Mouse (Mus musculus): ENCODE measurements around the gene Rab21.

The Rab21 gene

DNA sequence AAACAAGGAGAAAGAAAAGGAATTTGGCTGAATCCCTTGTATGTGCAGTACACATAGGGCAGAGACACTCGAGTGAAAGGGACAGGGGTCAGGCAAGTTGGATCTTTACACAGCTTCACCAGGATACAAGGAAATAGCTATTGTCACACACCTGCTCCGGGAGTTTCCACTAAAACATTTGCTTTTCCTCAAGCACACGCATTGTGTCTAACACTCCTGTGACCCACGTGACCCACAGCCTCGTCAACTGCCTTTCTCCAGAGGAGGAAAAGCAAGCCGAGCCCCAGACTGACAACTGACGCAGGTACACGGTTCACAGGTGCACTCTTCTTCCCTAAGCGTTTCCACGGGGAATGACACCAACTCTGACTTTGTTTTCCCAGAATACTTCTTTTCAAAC, 31.2 kb downstream of the Rab21 start:
- no peak for DNase-seq (ENCODE audit: low read depth in 1 of 2, low spot score in 2 of 2)

- DNase-seq (ENCODE audit: low read depth in 1 of 2, low spot score in 2 of 2) = no peak
These were observed 34.0 kb downstream of the Rab21 start for GRCm38 (mm10) chr10:115281381-115281780.

DNA sequence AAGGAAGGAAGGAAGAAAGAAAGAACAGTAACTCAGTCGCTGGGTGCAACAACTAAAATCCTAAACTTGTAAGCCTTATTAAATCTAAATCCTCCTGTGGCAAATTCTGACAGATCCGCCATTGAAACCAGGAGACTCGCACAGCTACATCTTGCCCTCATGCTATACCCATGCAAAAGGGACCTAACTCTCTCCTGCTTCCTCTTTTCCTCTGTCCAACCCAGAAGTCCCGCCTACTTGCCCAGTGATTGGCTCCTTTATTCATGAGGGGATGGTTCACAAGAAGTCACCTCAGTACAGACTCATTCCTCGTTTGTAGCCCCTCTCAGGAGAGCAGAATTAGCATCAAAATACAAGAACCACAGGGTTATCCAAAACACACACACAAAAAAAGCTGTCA, 43.7 kb downstream of the Rab21 start:
- no peak for DNase-seq (ENCODE audit: low read depth in 1 of 2, low spot score in 2 of 2)

DNA sequence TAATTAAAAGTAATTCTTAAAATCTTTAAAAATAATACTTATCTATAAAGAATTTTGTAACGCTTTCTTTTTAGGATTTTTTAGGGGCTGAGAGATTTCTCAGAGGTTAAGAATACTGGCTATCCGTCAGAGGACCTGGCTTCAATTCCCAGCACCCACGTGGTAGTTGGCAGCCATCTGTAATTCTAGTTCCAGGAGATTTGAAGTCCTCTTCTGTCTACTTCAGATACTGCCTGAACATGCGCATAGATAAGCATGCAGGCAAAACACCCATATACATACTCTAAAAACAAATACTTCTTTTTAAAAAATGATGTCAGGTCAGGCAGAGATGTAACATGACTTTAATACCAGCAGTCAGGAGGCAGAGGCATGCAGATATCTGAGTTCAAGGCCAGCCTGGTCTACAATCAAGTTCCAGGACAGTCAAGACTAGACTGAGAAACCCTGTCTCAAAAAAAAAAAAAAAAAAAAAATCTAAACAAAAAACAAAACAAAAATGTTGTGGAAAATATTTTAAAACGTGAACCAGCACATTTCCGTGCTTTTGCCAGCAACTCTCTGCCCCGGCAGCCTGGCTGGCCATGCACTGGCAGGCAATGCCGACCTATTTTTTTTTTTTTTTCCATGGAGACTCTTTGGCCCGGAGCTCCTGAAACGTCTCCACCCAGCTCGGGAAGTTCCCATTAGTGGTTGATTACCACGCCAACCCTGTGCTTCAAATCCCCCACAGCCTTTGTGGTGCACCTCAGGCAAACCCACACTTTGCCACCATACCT, 44.6 kb downstream of the Rab21 start:
- no peak for DNase-seq (ENCODE audit: low read depth in 1 of 2, low spot score in 2 of 2)

DNA sequence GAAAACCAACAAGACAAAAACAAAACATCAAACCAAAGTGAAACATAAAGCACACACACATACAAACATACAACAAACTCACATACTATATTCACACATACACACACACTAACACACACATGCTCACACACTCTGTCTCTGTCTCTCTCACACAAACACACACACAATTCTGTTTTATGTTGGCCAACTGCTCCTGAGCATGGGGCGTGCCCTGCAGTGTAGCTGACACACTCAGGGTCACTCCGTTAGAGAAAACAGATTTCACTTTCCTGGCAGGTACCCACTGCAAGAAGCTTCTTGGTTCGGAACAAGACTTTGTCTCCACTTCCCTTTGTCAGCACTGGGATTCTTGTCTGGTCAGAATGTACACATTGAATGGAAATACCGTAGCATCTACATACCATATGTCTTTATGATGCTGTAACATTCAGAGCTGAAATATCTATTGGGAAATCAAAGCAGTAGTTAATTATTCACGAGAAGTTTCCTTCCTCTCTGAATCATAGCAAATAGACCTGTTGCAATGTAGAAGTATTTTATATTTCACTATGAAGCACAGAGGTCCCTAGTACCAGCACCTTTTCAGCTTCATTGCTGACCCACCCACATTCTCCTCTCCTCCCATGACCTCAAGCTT, 52.4 kb downstream of the Rab21 start:
- no peak for DNase-seq (ENCODE audit: low read depth in 1 of 2, low spot score in 2 of 2)

DNA sequence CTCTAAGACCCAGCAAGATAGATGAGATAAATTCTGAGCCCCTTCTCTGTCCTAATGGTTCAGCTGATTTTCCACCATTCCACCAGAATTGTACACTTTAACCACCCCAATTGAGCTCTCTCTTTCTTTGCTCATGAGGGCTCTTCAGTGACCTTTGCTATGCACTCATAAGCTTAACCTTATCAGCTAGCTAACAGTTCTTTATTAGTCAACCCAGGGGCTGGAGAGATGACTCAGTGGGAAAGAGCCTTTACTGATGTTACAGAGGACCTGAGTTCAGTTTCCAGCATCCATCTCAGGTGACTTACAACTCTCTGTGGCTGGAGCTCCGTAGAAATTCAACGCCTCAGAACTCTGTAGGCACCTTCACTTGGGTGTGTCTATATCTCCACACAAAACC, 53.1 kb downstream of the Rab21 start:
- no peak for DNase-seq (ENCODE audit: low read depth in 1 of 2, low spot score in 2 of 2)

GRCm38 (mm10) chr10:115261428-115261827, 54.0 kb downstream of the Rab21 start:
- DNase-seq (ENCODE audit: low read depth in 1 of 2, low spot score in 2 of 2) = no peak

DNA sequence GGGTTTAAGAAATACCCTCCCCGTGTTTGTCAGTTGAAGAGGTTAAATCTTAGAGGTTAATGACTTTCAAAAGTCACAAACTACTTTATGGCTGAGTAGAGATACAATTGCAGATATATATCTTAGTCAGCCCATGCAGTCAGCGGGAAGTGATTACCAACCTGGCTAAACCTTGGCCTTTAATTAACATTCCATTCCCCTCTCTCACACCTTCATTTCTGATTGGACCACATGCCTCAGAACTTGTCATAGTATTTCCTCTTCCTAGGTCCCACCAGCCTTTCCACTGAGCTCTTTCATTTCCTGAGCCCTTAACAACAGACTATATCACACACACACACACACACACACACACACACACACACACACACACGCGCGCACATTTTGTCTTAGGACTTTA, 59.2 kb downstream of the Rab21 start:
- DNase-seq (ENCODE audit: low read depth in 1 of 2, low spot score in 2 of 2) = no peak

GRCm38 (mm10) chr10:115253521-115253920, 61.9 kb downstream of the Rab21 start:
- no peak for DNase-seq (ENCODE audit: low read depth in 1 of 2, low spot score in 2 of 2)

DNA sequence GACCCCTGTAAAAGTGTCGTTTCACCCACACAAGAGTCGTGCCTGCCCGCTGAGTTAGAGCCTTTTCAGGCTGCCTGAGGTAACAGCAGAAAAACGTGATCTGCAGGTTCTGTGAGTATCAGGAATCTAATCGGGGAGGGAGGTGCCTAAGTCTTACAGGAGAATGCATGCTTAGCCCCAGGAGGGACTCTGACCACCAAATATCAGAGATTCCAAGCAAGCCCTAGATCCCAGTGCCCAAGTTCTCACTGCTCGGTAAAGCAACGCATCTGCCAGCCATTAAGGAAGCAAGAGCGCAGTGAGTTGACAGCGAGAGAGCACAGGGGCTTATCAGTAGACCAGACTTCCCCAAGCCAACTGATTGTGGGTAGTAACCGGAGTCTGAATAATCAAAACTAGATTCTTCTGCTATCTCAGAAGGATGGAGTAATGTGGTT, 63.1 kb downstream of the Rab21 start:
- no peak for DNase-seq (ENCODE audit: low read depth in 1 of 2, low spot score in 2 of 2)

DNA sequence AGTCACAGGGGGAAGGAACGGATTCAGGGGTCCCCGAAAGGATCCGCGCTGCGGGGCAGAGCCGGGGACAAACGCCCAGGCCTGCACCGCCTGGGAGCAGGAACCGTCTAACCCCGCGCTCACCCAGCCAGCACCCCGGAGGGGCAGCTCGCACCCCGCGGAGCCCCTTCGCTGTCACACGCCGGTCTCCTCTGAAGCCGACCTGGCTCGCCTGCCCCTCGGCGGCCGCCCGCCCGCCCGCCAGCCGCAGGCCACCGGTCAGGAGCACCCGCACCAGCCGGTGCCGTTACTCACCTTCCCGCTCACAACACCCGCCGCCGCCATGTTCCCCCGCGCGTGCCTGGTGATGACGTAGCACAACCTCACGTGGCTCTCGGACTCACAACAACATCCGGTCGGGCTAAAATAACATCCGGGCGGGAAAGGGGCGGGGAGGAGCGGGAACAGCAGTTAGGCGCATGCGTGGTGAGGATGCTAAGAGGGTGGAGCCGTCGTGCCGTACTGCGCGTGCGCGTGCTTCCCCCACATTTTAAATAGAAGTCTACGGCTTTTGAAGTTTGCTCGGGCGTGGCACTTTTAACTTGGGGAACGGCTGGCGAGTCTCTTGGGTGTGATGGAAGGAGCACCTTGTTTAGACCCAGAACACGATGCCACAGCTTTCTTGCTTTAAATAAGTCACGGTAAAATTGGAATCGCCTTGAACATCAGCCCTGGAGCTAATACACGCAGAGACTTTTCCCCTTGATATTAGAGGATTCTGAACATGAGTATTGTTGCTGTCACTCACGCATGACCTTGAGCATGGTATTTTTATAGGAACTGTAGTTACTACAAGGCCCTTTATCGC, 64.1 kb downstream of the Rab21 start, which contains the start of gene Tbc1d15:
Tbc1d15 (minus strand) TSS at position 380 of the 847 bp plus-strand sequence.
- DNase-seq (ENCODE audit: low read depth in 1 of 2, low spot score in 2 of 2) = peak; percentile 93 to 96

GRCm38 (mm10) chr10:115250235-115251087, 64.9 kb downstream of the Rab21 start:
- DNase-seq (ENCODE audit: low read depth in 1 of 2, low spot score in 2 of 2) = peak; percentile 54 to 64

DNA sequence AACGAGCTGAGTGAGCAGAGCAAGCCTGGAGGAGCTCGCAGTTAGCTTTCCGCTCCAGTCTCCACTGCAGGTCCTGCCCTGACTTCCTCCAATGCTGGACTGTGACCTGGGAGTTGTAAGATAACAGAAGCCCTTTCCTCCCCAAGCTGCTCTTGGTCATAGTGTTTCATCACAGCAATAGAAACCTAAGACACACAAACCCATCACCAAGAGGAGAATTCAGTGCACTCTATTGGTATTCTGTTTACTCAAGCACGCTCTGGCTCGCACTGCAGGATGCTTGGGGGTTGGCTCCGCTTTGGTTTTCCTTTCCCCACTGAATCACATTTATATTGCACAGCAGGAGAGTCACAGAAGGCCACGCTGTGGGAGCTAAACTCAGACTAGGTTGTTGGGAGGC, 67.4 kb downstream of the Rab21 start:
- DNase-seq (ENCODE audit: low read depth in 1 of 2, low spot score in 2 of 2) = no peak

GRCm38 (mm10) chr10:115245488-115245887, 69.9 kb downstream of the Rab21 start:
- DNase-seq (ENCODE audit: low read depth in 1 of 2, low spot score in 2 of 2) = no peak

- DNase-seq (ENCODE audit: low read depth in 1 of 2, low spot score in 2 of 2) = no peak
These were observed 74.3 kb downstream of the Rab21 start for GRCm38 (mm10) chr10:115241082-115241595.

GRCm38 (mm10) chr10:115237931-115238330, 77.5 kb downstream of the Rab21 start:
- no peak for DNase-seq (ENCODE audit: low read depth in 1 of 2, low spot score in 2 of 2)
